Mouse (Mus musculus): ENCODE measurements around the gene Usp6nl.

DNA sequence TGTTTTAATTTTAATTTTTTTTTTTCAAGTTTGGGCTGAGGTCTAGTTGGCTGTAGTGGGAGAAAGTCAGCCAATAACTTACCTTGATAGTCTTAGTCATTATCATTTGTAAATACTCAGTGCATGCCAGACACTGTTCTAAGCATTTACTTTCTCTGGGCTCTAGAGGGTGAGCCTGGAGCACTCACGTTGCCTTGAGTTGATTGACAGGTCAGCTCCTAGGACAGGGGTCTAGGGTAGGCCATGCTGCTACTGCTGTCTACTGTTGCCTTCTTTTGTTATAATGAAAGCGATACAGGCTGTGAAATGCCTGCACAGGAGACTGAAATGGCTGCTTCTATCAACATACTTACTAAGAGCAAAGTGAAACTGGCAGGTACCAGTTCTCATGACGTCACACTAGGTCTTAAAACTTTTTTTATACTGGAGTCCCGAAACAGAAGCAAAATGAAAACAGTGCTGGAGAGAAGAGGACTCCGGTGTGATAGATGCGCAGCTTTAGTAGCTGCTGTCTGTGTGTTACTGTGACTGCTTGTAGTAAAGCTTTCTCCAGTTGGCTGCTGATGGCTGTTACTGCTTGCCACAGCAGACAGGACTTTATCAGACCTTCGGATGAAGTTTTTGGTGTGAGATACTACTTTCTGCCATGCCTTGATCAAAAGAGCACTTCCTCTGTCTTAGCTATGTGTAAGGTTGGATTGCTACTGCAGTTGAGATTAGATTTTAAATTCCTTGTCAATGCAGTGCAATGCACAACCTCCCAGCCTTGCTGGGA lies 73.6 kb downstream of the Usp6nl start:
- TF ChIP-seq CTCF (IDR thresholded peaks at IDR 0.05; ENCODE audit: extremely low read depth, insufficient read depth, insufficient read length, insufficient replicate concordance): no peak
- TF ChIP-seq POLR2A (IDR thresholded peaks at IDR 0.05; ENCODE audit: low read depth, low read length): no peak

All from spleen, adult 2 months (tissue).